Mouse (Mus musculus): ENCODE measurements at regions not wholly inside any gene's neighbourhood (a gene's known extent, or its start where the extent isn't known, plus 50 kb on each side); places are given as distances from the start of the nearest gene placed in this dataset.

- no peak for TF ChIP-seq MEF2A (IDR thresholded peaks at IDR 0.05; ENCODE audit: extremely low read depth, insufficient replicate concordance, low read depth, low read length, poor library complexity, severe bottlenecking)
- TF ChIP-seq ZMIZ1 (IDR thresholded peaks at IDR 0.05; ENCODE audit: low read depth, low read length): no peak
Measured at GRCm38 (mm10) chr9:120676771-120677170, 105.5 kb downstream of the Rpl14 start.
